Mouse (Mus musculus) spleen, postnatal 14 days (tissue): ENCODE results near the gene Rps19bp1.

ENCODE experiments used
- DNase-seq, 2 experiments: peaks; one replicate each; pipeline ENCODE4 v3.0.0; 2021 to 2022; ENCODE audit warnings: low spot score in 2 of 2

Rps19bp1 gene

GRCm38 (mm10) chr15:80219705-80220657, 44.1 kb downstream of the Rps19bp1 start:
- no peak for DNase-seq

- DNase-seq, result no peak
These were observed 44.9 kb downstream of the Rps19bp1 start for GRCm38 (mm10) chr15:80219211-80219610.

GRCm38 (mm10) chr15:80217476-80217875, 46.6 kb downstream of the Rps19bp1 start:
- no peak for DNase-seq

GRCm38 (mm10) chr15:80216480-80216820, 47.7 kb downstream of the Rps19bp1 start:
- no peak for DNase-seq

GRCm38 (mm10) chr15:80215716-80216479, 48.2 kb downstream of the Rps19bp1 start:
- peak in 1 of 2 experiments; percentile 22 for DNase-seq

DNA sequence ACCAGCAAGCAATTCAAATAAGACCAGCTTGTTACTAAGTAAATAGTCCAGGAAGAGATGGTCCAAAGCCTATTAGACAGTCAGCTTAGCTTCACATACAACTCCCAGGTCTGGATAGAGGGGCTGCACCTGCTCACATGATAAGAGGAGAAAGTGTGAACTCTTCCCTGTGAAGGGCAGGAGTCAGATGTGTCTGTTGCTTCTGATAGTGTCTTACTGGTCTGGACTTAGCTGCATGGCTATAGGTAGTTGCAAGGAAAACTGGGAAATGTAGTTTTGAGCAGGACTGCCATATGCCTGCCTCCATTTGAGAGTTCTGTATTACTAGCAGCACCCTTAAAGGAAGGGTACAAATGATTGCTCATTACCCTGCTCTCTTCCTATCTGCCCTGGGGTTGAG, 50.4 kb downstream of the Rps19bp1 start:
- no peak for DNase-seq
